9 mouse cellular contexts compared by ENCODE assay signal in the genomic region with DNA sequence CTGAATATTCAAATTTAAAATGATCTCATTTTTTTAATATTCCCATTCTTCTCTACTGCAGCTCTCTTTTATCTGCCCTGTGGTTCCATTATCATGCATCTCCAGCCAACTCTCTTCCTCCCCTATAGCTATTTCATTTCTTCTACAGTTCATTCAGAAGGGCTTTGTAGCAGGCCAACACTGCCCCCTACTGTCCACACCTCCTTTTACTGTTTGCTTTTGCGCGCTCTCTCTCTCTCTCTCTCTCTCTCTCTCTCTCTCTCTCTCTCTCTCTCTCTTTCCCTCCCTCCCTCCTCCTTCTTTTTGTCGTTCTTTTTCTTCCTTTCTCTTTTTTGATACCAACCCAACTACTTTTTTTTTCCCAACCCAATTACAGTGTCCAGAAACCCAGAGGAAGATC. TPM values are rescaled to one million over a fixed set of nuclear protein-coding genes. Genes with fewer than 3 reads are reported as not detected.
A peak's percentile ranks its signal among the peaks of the same experiment; 100 is the strongest.
DNase-seq lines count a peak whose midpoint lies in the region; ATAC-seq and TF ChIP-seq lines count a peak whose summit lies in the region.
"Had no signal": no experiment of that assay in that cellular context is flagged by ENCODE, and none has a peak within 500 bp of the region (broad histone marks: within the 10 kb centered on the region; RNA-seq: fewer than 3 reads in every experiment).

No protein-coding gene starts in this region.

- no peak overlapping the region for H3K27ac ChIP-seq in forebrain, embryonic 16.5 days (ENCODE audit: low read length)
- no peak overlapping the region for H3K27ac ChIP-seq in liver, embryonic 14.5 days
- H3K27ac ChIP-seq: hindbrain, embryonic 15.5 days had no signal

- no peak for TF ChIP-seq EP300 in liver, embryonic 14.5 days (IDR thresholded peaks at IDR 0.05; ENCODE audit: low read depth)

- H3K36me3 ChIP-seq in forebrain, embryonic 16.5 days (ENCODE audit: control insufficient read depth, insufficient read depth): no peaks in the 10 kb centered on the region
- H3K36me3 ChIP-seq in liver, embryonic 14.5 days (replicated peaks; ENCODE audit: control insufficient read depth, insufficient read depth, low read depth): no peaks in the 10 kb centered on the region
- H3K36me3 ChIP-seq: hindbrain, embryonic 15.5 days had no signal

- H3K4me1 ChIP-seq in forebrain, embryonic 16.5 days (replicated peaks; ENCODE audit: control insufficient read depth, insufficient read depth, low read length): no peaks in the 10 kb centered on the region
- no peaks in the 10 kb centered on the region for H3K4me1 ChIP-seq in liver, embryonic 14.5 days (replicated peaks; ENCODE audit: control insufficient read depth in 2 of 2, insufficient read depth in 2 of 2, low read length in 1 of 2)
- H3K4me1 ChIP-seq: hindbrain, embryonic 15.5 days had no signal

- ATAC-seq in forebrain, embryonic 16.5 days: peak; percentile 63
- no peak for ATAC-seq in liver, embryonic 14.5 days (ENCODE audit: insufficient read depth)

- no peaks in the 10 kb centered on the region for H3K27me3 ChIP-seq in forebrain, embryonic 16.5 days (replicated peaks; ENCODE audit: control insufficient read depth, insufficient read depth, low read length)
- no peaks in the 10 kb centered on the region for H3K27me3 ChIP-seq in liver, embryonic 14.5 days (ENCODE audit: control insufficient read depth, insufficient read depth, low read length)

- 6% methylated on average over 3 of the region's 3 CpGs for WGBS in forebrain, embryonic 16.5 days
- 0% methylated on average over 3 of the region's 3 CpGs for WGBS in liver, embryonic 14.5 days (ENCODE audit: insufficient replicate concordance)

- H3K4me3 ChIP-seq in forebrain, embryonic 16.5 days (replicated peaks; ENCODE audit: low read length): no peak overlapping the region
- no peak overlapping the region for H3K4me3 ChIP-seq in liver, embryonic 14.5 days (ENCODE audit: insufficient read depth in 1 of 2, low read depth in 2 of 2, low read length in 2 of 2)
- H3K4me3 ChIP-seq: hindbrain, embryonic 15.5 days had no signal

- no peaks in the 10 kb centered on the region for H3K9me3 ChIP-seq in forebrain, embryonic 16.5 days (ENCODE audit: control insufficient read depth, low read length)
- no peaks in the 10 kb centered on the region for H3K9me3 ChIP-seq in liver, embryonic 14.5 days (ENCODE audit: control insufficient read depth, low read length)
- H3K9me3 ChIP-seq: hindbrain, embryonic 15.5 days had no signal

- peak; percentile 43 for DNase-seq in 3134 (ENCODE audit: extremely low read depth, insufficient read length, low spot score)
- DNase-seq in CD8-positive naive resting alpha-beta T cell, adult 2 months (ENCODE audit: low read depth in 2 of 2, low spot score in 2 of 2): peak; percentile 72 to 78
- DNase-seq in brain, embryonic 14.5 days (ENCODE audit: low read depth): peak; percentile 88
- peak; percentile 89 for DNase-seq in kidney, postnatal 10 days
- DNase-seq in liver, embryonic 14.5 days (ENCODE audit: low read depth in 3 of 3, low spot score in 3 of 3): peak; percentile 20 to 25 (median 23)
- DNase-seq in right cerebral cortex, adult 18-20 months: peak; percentile 75
- DNase-seq in urinary bladder, postnatal 14 days (ENCODE audit: low spot score): peak; percentile 82

- peak; percentile 71; the same call in 1 of the 2 replicates for TF ChIP-seq CTCF in brain, embryonic 14.5 days (IDR thresholded peaks at IDR 0.05; ENCODE audit: borderline replicate concordance, extremely low read depth, insufficient read depth, insufficient read length)
- peak; percentile 71 for TF ChIP-seq CTCF in liver, embryonic 14.5 days (IDR thresholded peaks at IDR 0.05; ENCODE audit: low read depth)

- no peak for TF ChIP-seq POLR2A in brain, embryonic 14.5 days (IDR thresholded peaks at IDR 0.05; ENCODE audit: borderline replicate concordance, extremely low read depth, insufficient read depth, insufficient read length, poor library complexity, severe bottlenecking)

- H3K9ac ChIP-seq in forebrain, embryonic 16.5 days (replicated peaks; ENCODE audit: low read depth, low read length): no peak overlapping the region
- no peak overlapping the region for H3K9ac ChIP-seq in liver, embryonic 14.5 days (replicated peaks)
- H3K9ac ChIP-seq: hindbrain, embryonic 15.5 days had no signal

- no peak overlapping the region for H3K4me2 ChIP-seq in forebrain, embryonic 16.5 days (ENCODE audit: low read length)
- no peak overlapping the region for H3K4me2 ChIP-seq in liver, embryonic 14.5 days (ENCODE audit: low read depth)
- H3K4me2 ChIP-seq: hindbrain, embryonic 15.5 days had no signal

RNA-seq across cellular contexts. Expression of gene Tshb, which starts 21.4 kb away (rescaled TPM):
- polyA plus RNA-seq in brain, embryonic 14.5 days (2012; rRNA removed): not detected in 2 replicates
- polyA plus RNA-seq in forebrain, embryonic 16.5 days (2015; fragmentation: Nextera tagmentation; extraction: Ambion mirVana): 0.24 and 0.48 TPM in 2 replicates
- polyA plus RNA-seq in liver, embryonic 14.5 days (2012; rRNA removed): not detected in 2 replicates
- not detected in 2 replicates for polyA plus RNA-seq in liver, embryonic 14.5 days (2014; fragmentation: Nextera tagmentation; extraction: Ambion mirVana)

Comparison
In these comparisons a context has a peak if more than half of its experiments do, and no peak if none do; other contexts are left out.
1. DNase-seq: peak in every context shown above with its lines; median percentile 89 in kidney, postnatal 10 days; 88 in brain, embryonic 14.5 days; 82 in urinary bladder, postnatal 14 days; 75 in CD8-positive naive resting alpha-beta T cell, adult 2 months; 75 in right cerebral cortex, adult 18-20 months; 43 in 3134; 23 in liver, embryonic 14.5 days.